Mouse (Mus musculus): ENCODE results near the gene Gm12184.

GRCm38 (mm10) chr11:48840805-48841204 is 14.3 kb upstream of the Gm12184 start:
- TF ChIP-seq CTCF (IDR thresholded peaks at IDR 0.05; ENCODE audit: extremely low read depth, insufficient read length, insufficient replicate concordance, low read depth, low read length) (no peak), POLR2A (IDR thresholded peaks at IDR 0.05; ENCODE audit: low read depth, low read length) (no peak)

Measured in small intestine, adult 2 months (tissue).